Mouse (Mus musculus) right cerebral cortex, postnatal 4 days (tissue): ENCODE measurements at regions not wholly inside any gene's neighbourhood (a gene's known extent, or its start where the extent isn't known, plus 50 kb on each side); places are given as distances from the start of the nearest gene placed in this dataset.
A peak's percentile ranks its signal among the peaks of the same experiment; 100 is the strongest.
"Not testable (repeated sequence)": the region's sequence is repeated elsewhere in the genome, so short reads cannot be mapped to it uniquely, and the experiment has no call there.

ENCODE experiments used
- DNase-seq: peaks from one replicate; pipeline ENCODE4 v3.0.0-alpha.2; 2022

DNA sequence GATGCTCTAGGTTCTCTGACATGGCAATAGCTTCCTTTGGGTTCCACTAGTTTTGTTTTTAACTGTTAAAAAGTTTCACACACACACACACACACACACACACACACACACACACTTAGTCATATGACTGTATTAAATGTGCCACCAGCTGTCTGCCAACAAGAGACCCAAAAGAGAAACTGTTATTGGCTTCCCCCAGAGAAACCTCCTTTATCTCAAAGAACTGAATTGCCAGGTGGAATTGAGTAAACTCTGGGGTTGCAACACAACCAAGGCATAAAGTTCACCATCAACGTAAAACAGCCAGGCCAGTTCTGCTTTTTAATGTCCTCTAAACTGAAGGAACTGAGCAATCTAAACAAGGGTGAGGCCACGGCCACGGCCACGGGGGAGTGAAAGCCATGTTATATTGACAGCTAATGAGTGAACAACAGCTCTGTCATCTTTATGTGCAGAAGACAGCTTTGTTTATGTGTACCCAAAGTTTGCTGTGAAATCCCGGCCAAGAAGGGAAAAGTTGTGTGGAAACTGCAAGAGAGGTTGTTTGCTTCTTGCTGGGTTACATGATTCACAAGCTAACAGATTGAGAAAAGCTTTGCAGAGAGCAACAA is 69.3 kb downstream of the Btg1 start:
- DNase-seq: no peak

DNA sequence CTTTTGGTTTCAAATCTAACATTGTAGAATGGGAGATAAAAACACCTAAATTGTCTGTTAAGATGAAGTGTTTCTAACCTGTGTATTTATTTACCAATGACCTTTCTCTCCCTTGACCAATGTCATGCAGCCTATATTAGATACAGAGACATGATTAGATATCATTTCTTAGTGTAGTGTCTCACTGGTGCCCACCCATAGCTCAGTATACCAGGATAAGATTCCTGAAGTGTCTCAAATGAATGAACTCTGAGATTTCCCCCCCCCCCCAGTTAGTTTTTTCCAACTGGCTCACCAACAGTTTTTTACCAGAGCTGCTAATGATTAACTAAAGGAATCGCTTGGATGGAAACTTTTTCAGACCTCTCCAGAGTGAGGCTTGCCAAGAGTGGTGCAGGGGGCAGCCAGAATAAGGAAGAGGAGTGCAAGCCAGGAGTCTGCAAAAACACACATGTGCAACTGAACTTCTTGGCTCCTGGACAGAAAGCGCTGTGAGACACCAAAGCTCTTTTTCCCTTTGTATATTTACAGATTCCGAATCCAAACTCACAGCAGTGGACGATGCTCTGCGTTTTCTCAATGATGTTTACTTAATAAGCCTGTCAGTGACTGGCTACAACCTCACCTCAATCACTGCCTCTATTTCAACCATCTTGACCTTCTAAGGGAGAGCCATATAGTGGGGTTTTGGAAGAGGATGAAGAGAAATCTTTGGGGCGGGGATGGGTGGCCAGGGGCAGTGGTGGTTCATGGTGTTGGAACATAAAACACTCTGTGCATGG is 70.0 kb downstream of the Btg1 start:
- DNase-seq: no peak

DNA sequence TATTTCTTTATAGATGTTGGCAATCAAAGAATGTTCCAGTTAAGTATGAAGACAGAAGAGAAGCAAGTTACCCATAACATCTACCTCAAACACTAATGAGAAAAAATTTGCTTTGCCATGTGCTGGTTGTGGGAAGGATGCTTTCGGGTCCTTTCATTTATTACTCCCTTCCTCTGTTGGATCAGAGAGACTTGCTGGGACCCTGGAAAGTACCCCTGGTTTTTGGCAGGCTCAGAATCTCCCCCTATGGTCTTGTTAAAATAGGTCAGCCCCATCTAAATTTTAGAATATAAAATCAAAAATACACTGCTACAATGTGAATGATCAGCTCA is 70.6 kb downstream of the Btg1 start:
- no peak for DNase-seq

DNA sequence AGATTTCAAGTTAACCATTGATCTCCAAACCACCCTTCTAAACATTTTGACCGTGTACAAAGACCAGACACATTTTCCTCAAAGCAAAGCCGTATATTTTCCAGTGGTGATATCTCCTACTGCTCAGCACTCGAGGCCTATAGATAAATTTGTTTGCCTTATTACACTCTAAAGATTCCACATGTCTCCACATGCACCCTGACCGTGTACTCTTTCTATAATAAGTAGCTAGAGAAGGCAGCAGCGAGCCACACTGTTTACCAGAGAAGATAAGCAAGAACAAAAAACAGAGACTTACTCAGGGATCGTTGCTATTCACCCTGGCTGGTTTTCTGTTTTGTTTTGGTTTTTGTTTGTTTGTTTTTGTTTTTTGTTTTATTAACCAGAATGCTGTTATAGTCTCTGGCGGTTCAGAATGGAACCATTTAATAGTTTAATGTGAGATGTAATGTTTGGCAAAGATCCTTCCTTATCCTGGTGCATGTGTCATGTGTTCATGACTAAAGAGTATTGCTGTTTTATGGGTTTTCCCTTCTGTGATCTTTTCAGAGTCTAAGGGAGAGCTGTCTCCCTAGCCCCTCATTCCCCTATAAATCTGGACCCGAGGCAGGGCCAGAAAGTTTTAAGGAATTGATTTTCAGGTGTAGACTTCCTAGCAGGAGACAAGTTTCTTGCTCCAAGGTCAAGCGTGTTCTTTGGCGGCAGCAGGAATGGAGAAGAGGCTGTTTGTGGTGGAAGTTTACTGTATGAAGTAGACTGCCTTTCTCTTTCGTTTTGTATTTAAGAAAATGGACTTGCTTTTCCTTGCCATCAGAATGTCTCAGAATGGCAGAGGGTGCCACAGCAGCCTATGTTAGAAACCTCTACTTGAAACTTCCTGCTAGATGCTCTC is 73.4 kb downstream of the Btg1 start:
- DNase-seq: no peak

- no peak for DNase-seq
Measured at GRCm38 (mm10) chr10:96690868-96691302, 74.1 kb downstream of the Btg1 start.

GRCm38 (mm10) chr10:96691319-96691870 is 74.6 kb downstream of the Btg1 start:
- no peak for DNase-seq

DNA sequence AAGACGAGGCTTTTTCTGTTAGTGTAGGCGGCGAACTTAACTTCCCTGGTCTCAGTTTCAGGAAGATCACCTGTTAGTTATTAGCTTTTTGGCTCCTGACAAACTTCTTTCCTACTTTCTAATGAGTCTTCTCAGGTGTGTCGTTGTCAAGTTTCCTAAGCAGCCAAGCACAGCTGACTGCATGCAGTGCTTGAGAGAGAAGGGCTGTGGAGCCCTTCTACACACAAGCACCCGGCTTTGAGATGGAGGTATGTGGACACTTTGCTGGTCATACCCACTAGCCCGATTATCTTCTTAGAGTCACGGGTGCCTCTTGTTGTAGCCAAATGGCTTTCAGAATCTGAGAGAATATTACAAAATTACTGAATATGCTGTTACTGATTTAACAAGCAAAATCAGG is 76.0 kb downstream of the Btg1 start:
- DNase-seq: no peak

DNA sequence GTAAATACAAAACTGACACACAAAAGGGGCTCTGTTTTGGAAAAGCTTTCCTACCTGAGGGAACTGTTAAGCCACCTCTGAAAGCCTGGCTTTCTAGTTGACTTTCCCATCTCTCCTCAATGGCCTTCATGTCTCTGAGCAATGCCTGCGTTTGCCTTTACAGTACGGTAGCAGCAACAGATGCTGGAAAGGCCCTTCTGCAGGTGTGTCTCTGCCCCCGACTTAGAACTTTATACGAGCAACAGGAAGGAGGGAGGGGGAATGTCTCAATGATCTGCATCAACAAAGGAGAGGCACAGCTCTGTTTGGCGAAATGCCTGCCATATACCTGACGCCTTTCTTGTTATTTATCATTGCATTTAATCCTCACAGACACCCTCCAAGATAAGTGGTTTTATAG is 77.0 kb downstream of the Btg1 start:
- DNase-seq: no peak

DNA sequence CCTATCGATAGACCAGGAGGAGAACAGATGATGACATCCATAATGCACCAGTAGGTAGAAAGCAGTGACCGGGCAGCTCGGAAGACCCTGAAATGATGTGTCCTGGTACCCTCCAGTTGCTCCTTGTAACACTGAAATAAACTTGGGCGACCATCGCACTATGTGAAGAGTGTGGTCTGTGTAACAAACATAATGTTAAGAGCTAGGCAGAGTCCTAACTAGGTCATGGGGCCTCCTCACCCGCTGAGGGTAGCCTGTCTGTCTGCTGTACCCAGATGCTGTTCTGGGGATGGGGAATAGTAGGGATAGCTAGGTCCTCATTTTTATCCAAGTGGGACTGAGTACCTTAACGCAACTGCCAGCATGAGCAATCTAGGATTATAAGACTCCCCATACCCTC is 79.8 kb downstream of the Btg1 start:
- DNase-seq: no peak

- DNase-seq: no peak
Measured at GRCm38 (mm10) chr10:96697781-96698180, 81.0 kb downstream of the Btg1 start.

GRCm38 (mm10) chr10:96706656-96707055 is 89.8 kb downstream of the Btg1 start:
- no peak for DNase-seq

DNA sequence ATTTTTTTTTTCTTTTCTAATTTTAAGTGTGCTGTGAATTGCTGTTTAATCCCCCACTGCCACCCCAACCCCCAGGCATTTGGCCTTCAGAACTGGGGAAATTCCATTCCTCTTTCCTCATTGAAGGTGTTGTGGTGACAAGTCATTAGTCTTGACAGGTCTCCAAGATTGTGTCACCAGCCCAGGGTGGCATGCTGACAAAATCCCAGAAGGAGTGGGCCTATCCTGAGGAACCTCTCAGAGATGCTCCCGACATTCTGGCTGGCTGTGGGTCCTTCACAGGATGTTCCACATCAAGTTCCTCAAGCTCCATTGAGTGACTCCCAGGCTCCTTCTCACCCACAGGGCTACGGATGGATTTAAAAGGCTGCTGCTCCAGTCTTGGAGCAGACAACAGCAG is 91.7 kb downstream of the Btg1 start:
- DNase-seq: no peak

DNA sequence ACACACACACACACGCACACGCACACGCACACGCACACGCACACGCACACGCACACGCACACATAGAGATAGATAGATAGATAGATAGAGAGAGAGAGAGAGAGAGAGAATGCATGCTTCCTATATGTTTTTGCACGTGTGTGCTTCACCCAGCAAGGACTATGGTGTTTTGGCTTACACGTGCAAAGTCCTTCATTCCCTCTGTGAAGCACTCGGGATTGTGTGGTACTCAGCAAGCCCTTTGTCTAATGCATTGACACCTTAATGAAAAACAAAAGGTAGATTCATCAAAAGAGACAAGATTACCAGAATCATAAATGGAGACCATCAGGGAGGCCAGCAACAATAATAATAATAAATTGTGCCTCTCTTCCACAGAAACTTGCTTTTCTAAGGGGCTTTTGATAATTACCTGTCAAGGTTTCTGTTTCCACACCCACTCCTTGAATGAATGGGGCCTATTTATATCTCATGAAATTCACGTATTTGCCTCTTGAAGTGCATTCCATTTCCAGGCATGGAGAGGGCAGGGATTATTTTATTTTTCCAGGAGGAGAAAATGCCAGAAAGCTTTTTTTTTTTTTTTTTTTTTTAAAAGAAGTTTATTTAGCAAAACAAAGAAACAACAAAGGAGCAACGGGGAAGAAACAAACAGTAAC is 93.0 kb downstream of the Btg1 start:
- no peak for DNase-seq

DNA sequence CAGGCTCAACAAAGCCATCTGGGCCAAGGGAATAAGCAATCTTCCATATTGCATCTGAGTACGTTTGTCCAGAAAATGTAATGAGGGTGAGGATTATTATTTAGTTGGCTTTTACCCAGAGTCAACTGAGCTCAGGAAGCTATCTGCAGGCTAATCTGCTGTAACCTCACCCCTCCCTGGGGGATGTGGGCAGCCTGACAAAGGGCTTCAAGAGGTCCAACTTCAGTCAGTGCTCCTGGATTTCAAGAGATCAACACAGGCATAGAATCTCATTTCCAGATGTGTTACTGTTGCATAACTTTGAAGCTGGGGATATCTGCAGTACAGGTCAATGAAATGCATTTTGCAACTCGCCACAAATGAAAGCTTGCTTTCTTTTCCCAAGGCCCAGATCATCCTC is 95.2 kb downstream of the Btg1 start:
- no peak for DNase-seq

DNA sequence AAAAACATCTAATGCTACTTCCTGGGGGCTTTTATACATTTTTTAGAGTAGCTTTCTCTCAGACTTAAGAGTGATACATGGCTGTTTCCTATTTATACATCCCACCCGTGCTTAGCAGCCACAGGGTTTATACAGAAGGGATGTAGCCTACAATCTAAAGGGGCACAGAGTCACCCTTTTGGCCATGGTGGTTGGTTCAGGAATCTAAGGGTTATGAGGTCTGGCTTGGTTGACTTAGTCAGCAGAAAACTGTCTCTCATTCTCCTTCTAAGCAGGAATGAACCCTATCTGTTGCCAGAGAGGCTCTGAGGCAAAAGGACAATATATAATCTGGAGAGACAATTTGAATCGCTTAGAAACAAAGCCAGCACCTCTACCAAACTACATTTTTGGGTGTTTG is 97.9 kb downstream of the Btg1 start:
- DNase-seq: no peak

DNA sequence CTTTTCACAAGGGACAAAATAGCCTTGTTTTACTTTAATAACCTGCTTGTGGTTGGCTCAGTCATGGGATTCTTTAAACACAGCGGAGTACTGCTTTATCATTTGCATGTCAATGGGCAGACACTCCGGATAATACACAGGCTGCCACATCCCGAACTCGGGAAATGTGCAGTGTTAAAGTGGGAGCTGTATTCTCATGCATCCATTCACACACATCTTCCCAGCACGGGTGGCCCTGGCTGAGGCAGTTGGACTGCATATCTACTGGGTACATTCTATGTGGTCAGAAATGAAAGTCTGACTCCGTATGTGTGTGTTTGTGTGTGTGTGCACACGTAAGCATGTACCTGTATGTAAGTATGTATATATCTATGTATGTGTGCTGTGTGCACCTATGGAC is 100.5 kb downstream of the Btg1 start:
- no peak for DNase-seq

DNA sequence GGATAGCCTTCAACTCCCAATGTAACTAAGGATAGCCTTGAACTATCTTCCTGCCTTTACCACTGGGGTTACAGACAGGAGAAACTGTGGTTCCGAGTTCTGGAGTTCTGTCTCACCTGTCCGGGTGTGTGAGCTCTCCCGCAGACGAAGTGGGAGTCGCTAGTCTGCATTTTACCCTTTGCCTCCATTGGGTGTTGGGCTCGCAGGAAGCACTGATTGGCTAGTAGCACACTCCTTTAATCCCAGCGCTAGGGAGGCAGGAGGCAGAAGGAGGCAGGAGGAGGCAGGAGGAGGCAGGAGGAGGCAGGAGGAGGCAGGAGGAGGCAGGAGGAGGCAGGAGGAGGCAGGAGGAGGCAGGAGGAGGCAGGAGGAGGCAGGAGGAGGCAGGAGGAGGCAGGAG is 101.9 kb downstream of the Btg1 start:
- not testable (repeated sequence) for DNase-seq

DNA sequence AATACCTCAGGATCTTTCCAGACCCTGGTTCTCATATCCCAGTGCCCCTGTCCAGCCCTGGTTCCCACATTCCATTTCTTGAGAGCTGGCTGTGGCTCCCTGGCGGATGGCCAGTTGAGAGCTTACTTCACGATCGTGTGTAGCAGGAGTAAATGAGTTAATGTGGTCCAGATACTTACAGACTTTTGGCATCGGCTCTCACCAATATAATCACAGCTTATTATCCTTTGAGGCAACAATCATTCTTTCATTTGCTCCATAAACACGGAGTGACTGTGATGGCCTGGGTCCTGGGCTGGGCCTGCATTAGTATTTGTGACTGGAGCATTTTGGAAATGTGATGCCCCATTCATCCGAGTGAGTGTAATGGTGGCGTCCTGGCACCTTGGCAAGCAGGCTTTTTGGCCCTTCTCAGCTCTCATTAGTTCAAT is 103.5 kb downstream of the Btg1 start:
- peak; percentile 63 for DNase-seq

DNA sequence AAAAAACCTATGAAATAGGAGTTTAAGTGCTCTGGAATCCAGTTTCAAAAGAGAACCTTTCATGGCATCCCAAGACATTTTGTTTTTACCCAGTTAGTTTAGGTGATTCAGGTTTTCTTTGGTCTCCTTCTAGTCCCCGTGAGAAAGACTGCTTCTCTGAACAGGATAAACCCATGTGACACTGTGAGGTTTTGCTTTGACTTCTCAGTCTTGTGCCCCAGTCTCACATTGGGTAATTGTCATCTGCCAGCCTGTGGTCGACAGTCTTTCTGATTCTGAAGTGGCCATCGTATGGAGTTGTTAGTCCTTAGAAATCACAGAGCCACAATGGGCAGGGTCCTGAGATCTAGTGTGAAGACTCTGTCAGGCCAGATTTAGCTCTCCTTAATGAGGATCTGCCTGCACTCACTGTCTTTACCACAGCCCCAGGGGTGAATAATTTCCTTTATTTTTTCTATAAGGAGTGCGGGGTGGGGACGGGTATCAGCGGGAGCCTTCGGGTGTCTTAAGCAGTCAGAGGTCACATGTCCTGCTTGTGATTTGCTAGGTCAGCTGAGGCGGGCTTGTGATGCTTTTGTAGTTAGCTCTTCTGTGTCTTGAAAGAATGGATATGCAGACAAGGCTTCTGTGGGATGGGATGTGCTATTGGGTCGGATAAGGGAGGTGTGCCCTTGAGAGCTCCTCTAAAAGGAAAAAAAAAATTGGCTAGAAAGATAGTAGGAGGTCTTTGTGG is 104.3 kb downstream of the Btg1 start:
- no peak for DNase-seq

DNA sequence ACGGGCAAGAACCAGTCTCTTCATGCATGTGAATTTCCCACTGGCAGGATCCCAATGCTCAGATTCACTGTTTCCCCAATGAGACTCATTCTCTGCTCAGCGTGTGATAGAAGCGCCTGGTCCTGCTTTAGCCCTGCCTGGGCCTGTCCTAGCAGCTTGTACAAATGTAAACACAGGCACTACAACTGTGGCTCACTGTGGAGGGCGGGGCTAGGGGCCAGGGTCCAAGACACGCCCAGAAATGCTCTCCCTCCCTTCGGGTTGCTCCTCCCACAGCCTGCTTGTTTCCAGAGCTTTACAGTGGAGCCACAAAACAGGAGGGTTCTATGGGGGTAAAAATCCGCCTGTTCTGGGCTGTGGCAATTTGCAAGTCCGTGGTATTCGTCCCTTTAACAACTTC is 105.7 kb downstream of the Btg1 start:
- peak; percentile 33 for DNase-seq

DNA sequence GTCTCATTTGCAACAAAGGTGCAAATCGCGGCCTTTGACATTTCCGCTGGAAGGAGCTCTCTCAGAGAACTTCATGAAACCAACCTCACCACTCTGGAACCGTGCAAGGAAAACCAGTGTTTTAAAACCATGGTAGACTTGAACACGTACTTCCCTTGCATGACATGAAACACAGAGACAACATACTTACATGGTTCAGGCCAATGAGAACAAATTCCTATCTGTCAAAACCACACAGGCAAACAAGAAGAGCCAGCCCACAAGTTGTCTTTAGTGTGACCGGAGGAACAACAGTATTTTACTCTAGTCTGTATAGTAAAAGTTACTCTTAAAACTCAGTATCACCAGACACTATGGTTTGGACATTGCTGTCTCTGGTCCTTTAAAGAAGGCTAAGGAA is 106.3 kb downstream of the Btg1 start:
- no peak for DNase-seq

GRCm38 (mm10) chr10:96724436-96725175 is 107.8 kb downstream of the Btg1 start:
- no peak for DNase-seq
